Mouse (Mus musculus) midbrain, embryonic 11.5 days (tissue): ENCODE results near the gene Gtpbp6. TPM values are rescaled to one million over a fixed set of nuclear protein-coding genes. Genes with fewer than 3 reads are reported as not detected.
A peak's percentile ranks its signal among the peaks of the same experiment; 100 is the strongest.

ENCODE experiments used
- ATAC-seq: fragments of 200-750 bp; cut with Nextera tagmentation; 2 replicates; pipeline ENCODE4 v1.8.0; 2017; ENCODE audit warnings: moderate TSS enrichment, moderate library complexity; ENCODE audit not compliant: low FRiP score
- DNase-seq: peaks from one replicate; pipeline ENCODE4 v3.0.0; 2015; ENCODE audit warnings: low spot score; ENCODE audit errors: missing footprints
- H3K27ac ChIP-seq: fragments of 300-500 bp; sonication (generic); 2 replicates; pipeline ENCODE4 v1.5.1; 2014; ENCODE audit warnings: low read depth, low read length
- H3K27me3 ChIP-seq: fragments of 300-500 bp; sonication (generic); 2 replicates; pipeline ENCODE4 v1.6.1; 2014; ENCODE audit warnings: mild to moderate bottlenecking, low read length, moderate library complexity, mixed read lengths; ENCODE audit not compliant: control insufficient read depth, insufficient read depth
- H3K36me3 ChIP-seq: fragments of 300-500 bp; sonication (generic); 2 replicates; pipeline ENCODE4 v1.6.1; 2014; ENCODE audit warnings: mild to moderate bottlenecking, low read length, moderate library complexity, mixed read lengths; ENCODE audit not compliant: control insufficient read depth, insufficient read depth
- H3K4me1 ChIP-seq: fragments of 300-500 bp; sonication (generic); 2 replicates; pipeline ENCODE4 v1.6.1; 2014; ENCODE audit warnings: low read length; ENCODE audit not compliant: control insufficient read depth, insufficient read depth
- H3K4me2 ChIP-seq: fragments of 300-500 bp; sonication (generic); 2 replicates; pipeline ENCODE4 v1.6.1; 2014; ENCODE audit warnings: mild to moderate bottlenecking, moderate library complexity
- H3K4me3 ChIP-seq: fragments of 300-500 bp; sonication (generic); 2 replicates; pipeline ENCODE4 v1.5.1; 2014; ENCODE audit warnings: low read depth, low read length
- H3K9ac ChIP-seq: fragments of 300-500 bp; sonication (generic); 2 replicates; pipeline ENCODE4 v1.6.1; 2014; ENCODE audit warnings: low read length
- H3K9me3 ChIP-seq: fragments of 300-500 bp; sonication (generic); 2 replicates; pipeline ENCODE4 v1.6.1; 2016; ENCODE audit warnings: low read length; ENCODE audit not compliant: control insufficient read depth
- WGBS: fragments of 180-500 bp; shearing (Covaris S2); extraction: QIAGEN DNeasy Blood & Tissue Kit; methylation state at CpG from one replicate; pipeline ENCODE4 v1.1.7; 2014; 5-methylcytosine and 5-hydroxymethylcytosine counted together
- polyA plus RNA-seq: library from polyadenylated mRNA; unstranded; fragments of >200 nt; fragmentation: Nextera tagmentation; extraction: Ambion mirVana; gene quantifications from 2 replicates; pipeline ENCODE4 v1.2.1, GENCODE M21; 2014

The Gtpbp6 gene
- polyA plus RNA-seq = 23.9 and 24.7 TPM in 2 replicates

GRCm38 (mm10) chr5:110107581-110108304, at the start of gene Gtpbp6:
Gtpbp6 (minus strand) TSS chr5:110108197.
- Histone ChIP-seq H3K27ac (peak within 1 kb of the TSS; percentile 86), H3K36me3 (peaks cover 25% of the 10 kb centered on the region; the same call in 1 of the 2 replicates), H3K4me2 (peak within 1 kb of the TSS; percentile 84), H3K27me3 (no peaks in the 10 kb centered on the region), H3K9ac (peak within 1 kb of the TSS; percentile 67), H3K9me3 (no peaks in the 10 kb centered on the region), H3K4me1 (peaks cover 7% of the 10 kb centered on the region; the same call in 1 of the 2 replicates), H3K4me3 (peak within 1 kb of the TSS; percentile 64)
- peak; percentile 99 for DNase-seq
- ATAC-seq = peak; percentile 86
- WGBS = under 1% methylated on average over 69 of the region's 71 CpGs

GRCm38 (mm10) chr5:110143007-110143406, 35.0 kb upstream of the Gtpbp6 start:
- no peaks in the 10 kb centered on the region for H3K4me1 ChIP-seq
- no peaks in the 10 kb centered on the region for H3K9me3 ChIP-seq
- H3K27me3 ChIP-seq = no peaks in the 10 kb centered on the region
- peaks cover 8% of the 10 kb centered on the region for H3K36me3 ChIP-seq
- H3K4me3 ChIP-seq = no peak overlapping the region
- WGBS = 91% methylated on average over 5 of the region's 5 CpGs
- ATAC-seq (no peak), DNase-seq (no peak)
- H3K9ac ChIP-seq = no peak overlapping the region
- H3K4me2 ChIP-seq = no peak overlapping the region
- H3K27ac ChIP-seq = no peak overlapping the region

- 86% methylated on average over 2 of the region's 2 CpGs for WGBS
- peaks cover 4% of the 10 kb centered on the region for H3K36me3 ChIP-seq
- no peak for ATAC-seq
These were observed 34.3 kb upstream of the Gtpbp6 start for GRCm38 (mm10) chr5:110142309-110142708.

DNA sequence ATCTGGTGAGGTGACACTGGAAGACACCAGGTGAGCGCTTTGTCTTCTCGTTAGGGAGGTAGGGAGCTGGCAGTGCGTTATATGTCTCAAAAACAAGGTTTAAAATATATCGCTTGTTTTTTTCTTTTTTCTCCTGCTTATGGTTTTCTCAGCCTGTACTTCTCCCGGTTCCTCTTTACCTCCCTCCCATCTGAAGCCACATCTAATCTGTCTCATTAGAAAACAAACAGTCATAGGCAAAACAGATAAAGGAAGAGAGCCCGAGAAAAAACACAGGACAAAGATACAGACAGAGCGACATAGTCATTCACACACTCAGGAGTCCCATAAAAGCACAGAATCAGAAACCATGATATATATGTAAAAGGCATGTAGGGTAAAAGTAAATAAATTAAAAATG, 32.4 kb upstream of the Gtpbp6 start:
- no peak for ATAC-seq
- Histone ChIP-seq H3K9me3 (no peaks in the 10 kb centered on the region), H3K36me3 (no peaks in the 10 kb centered on the region; the same call in 1 of the 2 replicates), H3K4me1 (0 out of 2 replicates have a peak, but pooled peaks cover 3% of the 10 kb centered on the region), H3K4me2 (no peak overlapping the region), H3K27me3 (no peaks in the 10 kb centered on the region), H3K9ac (no peak overlapping the region), H3K27ac (no peak overlapping the region), H3K4me3 (no peak overlapping the region)
- 95% methylated on average over 7 of the region's 7 CpGs for WGBS
- DNase-seq = no peak

More at GRCm38 (mm10) chr5:110142309-110142708, 34.3 kb upstream of the Gtpbp6 start:
- H3K9ac ChIP-seq = no peak overlapping the region
- H3K4me1 ChIP-seq = no peaks in the 10 kb centered on the region
- H3K27me3 ChIP-seq = no peaks in the 10 kb centered on the region
- no peak overlapping the region for H3K4me3 ChIP-seq
- no peaks in the 10 kb centered on the region for H3K9me3 ChIP-seq
- no peak overlapping the region for H3K4me2 ChIP-seq
- no peak for DNase-seq
- H3K27ac ChIP-seq = no peak overlapping the region

- 0 out of 2 replicates have a peak, but pooled peaks cover 3% of the 10 kb centered on the region for H3K4me1 ChIP-seq
- H3K27me3 ChIP-seq = no peaks in the 10 kb centered on the region
- 97% methylated on average over 3 of the region's 3 CpGs for WGBS
- no peak overlapping the region for H3K4me2 ChIP-seq
- H3K27ac ChIP-seq = no peak overlapping the region
- ATAC-seq (no peak), DNase-seq (no peak)
- H3K36me3 ChIP-seq = no peaks in the 10 kb centered on the region; the same call in 1 of the 2 replicates
- no peaks in the 10 kb centered on the region for H3K9me3 ChIP-seq
- H3K9ac ChIP-seq = no peak overlapping the region
- H3K4me3 ChIP-seq = no peak overlapping the region
These were observed 31.3 kb upstream of the Gtpbp6 start for GRCm38 (mm10) chr5:110139325-110139724.

DNA sequence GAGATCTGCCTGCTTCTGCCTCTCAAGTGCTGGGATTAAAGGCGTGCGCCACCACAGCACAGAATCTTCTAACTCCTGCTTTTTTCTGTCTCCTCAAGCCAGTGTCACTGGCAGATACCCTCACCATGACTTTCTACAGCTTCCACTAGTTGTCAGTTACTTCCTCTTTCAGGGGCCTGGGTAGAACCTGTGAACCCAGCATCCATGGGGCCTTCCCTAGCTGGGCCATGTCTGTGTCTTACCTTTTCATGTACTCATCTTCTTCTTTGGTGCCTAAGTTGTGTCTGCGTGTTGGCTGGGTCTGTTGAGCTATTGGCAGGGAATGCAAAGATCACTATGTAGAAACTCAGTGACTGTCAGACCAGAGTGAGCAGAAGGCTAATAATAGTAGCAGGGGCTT, 29.8 kb upstream of the Gtpbp6 start:
- no peak overlapping the region for H3K27ac ChIP-seq
- 0 out of 2 replicates have a peak, but pooled peaks cover 3% of the 10 kb centered on the region for H3K4me1 ChIP-seq
- no peaks in the 10 kb centered on the region for H3K36me3 ChIP-seq
- ATAC-seq (no peak), DNase-seq (no peak)
- H3K9ac ChIP-seq = no peak overlapping the region
- no peaks in the 10 kb centered on the region for H3K9me3 ChIP-seq
- no peak overlapping the region for H3K4me2 ChIP-seq
- H3K27me3 ChIP-seq = no peaks in the 10 kb centered on the region
- 99% methylated on average over 3 of the region's 3 CpGs for WGBS
- no peak overlapping the region for H3K4me3 ChIP-seq

GRCm38 (mm10) chr5:110136087-110136464, 28.1 kb upstream of the Gtpbp6 start:
- 7% methylated on average over 18 of the region's 18 CpGs for whole genome bisulfite sequencing
- Histone ChIP-seq H3K36me3 (no peaks in the 10 kb centered on the region), H3K9ac (peak overlapping the region; percentile 78), H3K27ac (peak overlapping the region; percentile 25; the same call in 1 of the 2 replicates), H3K9me3 (no peaks in the 10 kb centered on the region), H3K4me2 (peak overlapping the region; percentile 77), H3K4me1 (0 out of 2 replicates have a peak, but pooled peaks cover 3% of the 10 kb centered on the region), H3K4me3 (peak overlapping the region; percentile 77), H3K27me3 (no peaks in the 10 kb centered on the region)
- no peak for DNase-seq
- peak; percentile 53 for ATAC-seq

- no peaks in the 10 kb centered on the region for H3K36me3 ChIP-seq
- no peaks in the 10 kb centered on the region for H3K27me3 ChIP-seq
- H3K4me3 ChIP-seq = peak within 1 kb of the TSS; percentile 77
- 0 out of 2 replicates have a peak, but pooled peaks cover 3% of the 10 kb centered on the region for H3K4me1 ChIP-seq
- 4% methylated on average over 44 of the region's 46 CpGs for WGBS
- DNase-seq (peak; percentile 100), ATAC-seq (peak; percentile 100)
- H3K9ac ChIP-seq = peak within 1 kb of the TSS; percentile 78
- H3K27ac ChIP-seq = peak within 1 kb of the TSS; percentile 25; the same call in 1 of the 2 replicates
- H3K4me2 ChIP-seq = peak within 1 kb of the TSS; percentile 77
- no peaks in the 10 kb centered on the region for H3K9me3 ChIP-seq
These were observed 27.5 kb upstream of the Gtpbp6 start, which contains the start of gene Chfr for GRCm38 (mm10) chr5:110135293-110136086. Chfr (plus strand) TSS chr5:110135842.
